Comparison of ENCODE assay signal across 28 mouse cellular contexts in the genomic region with DNA sequence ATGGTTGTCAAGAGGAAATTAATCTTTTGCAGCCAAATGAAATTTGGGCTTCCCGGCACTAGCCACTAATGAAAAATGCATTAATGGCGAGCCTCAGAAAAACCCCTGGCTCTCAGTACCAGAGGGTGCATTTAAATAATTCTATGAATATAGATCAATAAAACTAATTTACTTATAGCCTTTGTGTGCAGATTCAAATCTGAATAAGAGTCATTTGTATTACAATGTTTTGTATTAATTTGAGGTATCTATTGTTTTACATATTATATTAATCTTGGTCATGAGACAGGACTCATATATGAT.
A peak's percentile ranks its signal among the peaks of the same experiment; 100 is the strongest.
DNase-seq lines count a peak whose midpoint lies in the region; ATAC-seq and TF ChIP-seq lines count a peak whose summit lies in the region.
"Had no signal": no experiment of that assay in that cellular context is flagged by ENCODE, and none has a peak within 500 bp of the region (broad histone marks: within the 10 kb centered on the region; RNA-seq: fewer than 3 reads in every experiment).

No protein-coding gene starts in this region.

- H3K9me3 ChIP-seq in hindbrain, embryonic 10.5 days: peaks cover 6% of the 10 kb centered on the region; the same call in 1 of the 2 replicates
- no peaks in the 10 kb centered on the region for H3K9me3 ChIP-seq in hindbrain, postnatal 0 days (ENCODE audit: low read length)
- no peaks in the 10 kb centered on the region; the same call in 1 of the 2 replicates for H3K9me3 ChIP-seq in midbrain, embryonic 10.5 days (replicated peaks)
- H3K9me3 ChIP-seq in midbrain, postnatal 0 days (ENCODE audit: low read length): no peaks in the 10 kb centered on the region
- H3K9me3 ChIP-seq in hindbrain, embryonic 15.5 days: no peaks in the 10 kb centered on the region; the same call in 1 of the 2 replicates
- H3K9me3 ChIP-seq: embryonic facial prominence, embryonic 15.5 days; forebrain, embryonic 12.5 days; heart, embryonic 10.5 days; heart, embryonic 15.5 days; neural tube, embryonic 12.5 days had no signal

- 48% methylated on average over 2 of the region's 2 CpGs for WGBS in hindbrain, embryonic 10.5 days
- 27% methylated on average over 2 of the region's 2 CpGs for WGBS in hindbrain, postnatal 0 days
- WGBS in midbrain, embryonic 10.5 days: 68% methylated on average over 2 of the region's 2 CpGs
- 32% methylated on average over 2 of the region's 2 CpGs for WGBS in midbrain, postnatal 0 days
- WGBS in hindbrain, embryonic 15.5 days: 21% methylated on average over 2 of the region's 2 CpGs

- ATAC-seq in hindbrain, postnatal 0 days: no peak
- no peak for ATAC-seq in midbrain, postnatal 0 days (ENCODE audit: low FRiP score)
- ATAC-seq in hindbrain, embryonic 15.5 days (ENCODE audit: low FRiP score, low read depth): no peak
- ATAC-seq: forebrain, postnatal 0 days; intestine, postnatal 0 days had no signal

- peak overlapping the region; percentile 35; the same call in 1 of the 2 replicates for H3K27ac ChIP-seq in hindbrain, embryonic 10.5 days
- H3K27ac ChIP-seq in hindbrain, postnatal 0 days: no peak overlapping the region
- H3K27ac ChIP-seq in midbrain, embryonic 10.5 days (replicated peaks): 0 out of 2 replicates have a peak overlapping the region, but pooled peaks have one; percentile 55
- H3K27ac ChIP-seq in midbrain, postnatal 0 days (ENCODE audit: low read depth, low read length): no peak overlapping the region
- H3K27ac ChIP-seq in hindbrain, embryonic 15.5 days (replicated peaks): peak overlapping the region; percentile 25; the same call in 1 of the 2 replicates
- H3K27ac ChIP-seq: embryonic facial prominence, embryonic 15.5 days; forebrain, embryonic 12.5 days; heart, embryonic 10.5 days; heart, embryonic 15.5 days; kidney, postnatal 0 days; liver, embryonic 14.5 days; macrophage; neural tube, embryonic 12.5 days; stomach, postnatal 0 days had no signal

- H3K4me3 ChIP-seq in hindbrain, embryonic 10.5 days: no peak overlapping the region
- H3K4me3 ChIP-seq in hindbrain, postnatal 0 days (ENCODE audit: low read length): no peak overlapping the region
- no peak overlapping the region for H3K4me3 ChIP-seq in midbrain, embryonic 10.5 days
- no peak overlapping the region for H3K4me3 ChIP-seq in midbrain, postnatal 0 days (ENCODE audit: low read depth, low read length)
- no peak overlapping the region for H3K4me3 ChIP-seq in hindbrain, embryonic 15.5 days
- H3K4me3 ChIP-seq: embryonic facial prominence, embryonic 15.5 days; forebrain, embryonic 12.5 days; heart, embryonic 10.5 days; heart, embryonic 15.5 days; neural tube, embryonic 12.5 days had no signal

- H3K4me2 ChIP-seq in hindbrain, postnatal 0 days (ENCODE audit: low read depth, low read length): no peak overlapping the region
- H3K4me2 ChIP-seq in midbrain, postnatal 0 days (ENCODE audit: low read depth, low read length, poor library complexity, severe bottlenecking): no peak overlapping the region
- no peak overlapping the region for H3K4me2 ChIP-seq in hindbrain, embryonic 15.5 days
- H3K4me2 ChIP-seq: embryonic facial prominence, embryonic 15.5 days; forebrain, embryonic 12.5 days; heart, embryonic 15.5 days; neural tube, embryonic 12.5 days had no signal

- no peaks in the 10 kb centered on the region for H3K36me3 ChIP-seq in hindbrain, embryonic 10.5 days
- no peaks in the 10 kb centered on the region for H3K36me3 ChIP-seq in hindbrain, postnatal 0 days (ENCODE audit: insufficient read depth, low read length)
- H3K36me3 ChIP-seq in midbrain, embryonic 10.5 days: no peaks in the 10 kb centered on the region
- no peaks in the 10 kb centered on the region for H3K36me3 ChIP-seq in midbrain, postnatal 0 days (ENCODE audit: insufficient read depth, low read length)
- H3K36me3 ChIP-seq in hindbrain, embryonic 15.5 days: no peaks in the 10 kb centered on the region
- H3K36me3 ChIP-seq: embryonic facial prominence, embryonic 15.5 days; forebrain, embryonic 12.5 days; G1E; heart, embryonic 10.5 days; heart, embryonic 15.5 days; neural tube, embryonic 12.5 days had no signal

- no peak for TF ChIP-seq CTCF in hindbrain, postnatal 0 days (IDR thresholded peaks at IDR 0.05; ENCODE audit: low read depth)
- TF ChIP-seq CTCF in midbrain, postnatal 0 days (IDR thresholded peaks at IDR 0.05): no peak

- no peak for DNase-seq in hindbrain, embryonic 10.5 days (ENCODE audit: low spot score)
- no peak for DNase-seq in hindbrain, postnatal 0 days (ENCODE audit: low spot score)
- DNase-seq in midbrain, embryonic 10.5 days (ENCODE audit: low spot score): no peak
- DNase-seq in midbrain, postnatal 0 days (ENCODE audit: low spot score): no peak
- no peak for DNase-seq in gastrocnemius, postnatal 25 days
- no peak for DNase-seq in frontal cortex, postnatal 25 days (ENCODE audit: low spot score in 2 of 2)
- DNase-seq: cerebellum, adult 11 months; cerebellum, adult 9-10 months; gastrocnemius, postnatal 10 days; liver; lung, adult 2 months; lung, postnatal 10 days; right cerebral cortex, postnatal 4 days; thymus, adult 18-20 months; thymus, postnatal 25 days had no signal

- no peaks in the 10 kb centered on the region for H3K27me3 ChIP-seq in hindbrain, embryonic 10.5 days (ENCODE audit: insufficient read depth, poor library complexity, severe bottlenecking)
- no peaks in the 10 kb centered on the region for H3K27me3 ChIP-seq in hindbrain, postnatal 0 days (ENCODE audit: insufficient read depth, low read length)
- no peaks in the 10 kb centered on the region for H3K27me3 ChIP-seq in midbrain, embryonic 10.5 days (ENCODE audit: low read depth, poor library complexity, severe bottlenecking)
- no peaks in the 10 kb centered on the region for H3K27me3 ChIP-seq in midbrain, postnatal 0 days (ENCODE audit: insufficient read depth, low read length)
- no peaks in the 10 kb centered on the region for H3K27me3 ChIP-seq in hindbrain, embryonic 15.5 days
- H3K27me3 ChIP-seq: embryonic facial prominence, embryonic 15.5 days; forebrain, embryonic 12.5 days; heart, embryonic 15.5 days; neural tube, embryonic 12.5 days had no signal

- H3K4me1 ChIP-seq in hindbrain, embryonic 10.5 days (replicated peaks): peaks cover 14% of the 10 kb centered on the region
- H3K4me1 ChIP-seq in hindbrain, postnatal 0 days (ENCODE audit: insufficient read depth, low read length): 0 out of 2 replicates have a peak, but pooled peaks cover 4% of the 10 kb centered on the region
- peaks cover 3% of the 10 kb centered on the region for H3K4me1 ChIP-seq in midbrain, embryonic 10.5 days
- no peaks in the 10 kb centered on the region for H3K4me1 ChIP-seq in midbrain, postnatal 0 days (ENCODE audit: insufficient read depth, low read length)
- peaks cover 5% of the 10 kb centered on the region; the same call in 1 of the 2 replicates for H3K4me1 ChIP-seq in hindbrain, embryonic 15.5 days (replicated peaks)
- H3K4me1 ChIP-seq: embryonic facial prominence, embryonic 15.5 days; heart, embryonic 10.5 days had no signal

- H3K9ac ChIP-seq in hindbrain, postnatal 0 days (replicated peaks; ENCODE audit: low read length): no peak overlapping the region
- no peak overlapping the region for H3K9ac ChIP-seq in midbrain, postnatal 0 days (replicated peaks; ENCODE audit: low read length, poor library complexity, severe bottlenecking)
- H3K9ac ChIP-seq in hindbrain, embryonic 15.5 days: no peak overlapping the region
- H3K9ac ChIP-seq: embryonic facial prominence, embryonic 15.5 days; forebrain, embryonic 12.5 days; forebrain, postnatal 0 days; heart, embryonic 15.5 days; liver, embryonic 14.5 days; neural tube, embryonic 12.5 days had no signal

Comparison
In these comparisons a context has a peak if more than half of its experiments do, and no peak if none do; other contexts are left out.
1. H3K27ac ChIP-seq: peak in hindbrain, embryonic 10.5 days (single experiment), midbrain, embryonic 10.5 days (single experiment) and hindbrain, embryonic 15.5 days (single experiment); none in hindbrain, postnatal 0 days (single experiment) and midbrain, postnatal 0 days (single experiment).